Mouse (Mus musculus) intestine, postnatal 0 days (tissue): Measurements from ENCODE around the gene Brd3. TPM values are rescaled to one million over a fixed set of nuclear protein-coding genes. Genes with fewer than 3 reads are reported as not detected.

Experiments
- ATAC-seq: fragments of 200-750 bp; cut with Nextera tagmentation; 2 replicates; pipeline ENCODE4 v1.8.0; 2017; ENCODE audit warnings: mild to moderate bottlenecking, moderate TSS enrichment, moderate library complexity
- H3K27ac ChIP-seq: fragments of 300-500 bp; sonication (generic); 2 replicates; pipeline ENCODE4 v1.5.1; 2014; ENCODE audit warnings: mild to moderate bottlenecking, low read depth, low read length, moderate library complexity
- H3K27me3 ChIP-seq: fragments of 300-500 bp; sonication (generic); replicated peaks from 2 replicates; pipeline ENCODE4 v1.6.1; 2014; ENCODE audit warnings: low read length, mixed read lengths; ENCODE audit not compliant: control insufficient read depth, insufficient read depth
- H3K36me3 ChIP-seq: fragments of 300-500 bp; sonication (generic); 2 replicates; pipeline ENCODE4 v1.6.1; 2014; ENCODE audit warnings: mild to moderate bottlenecking, moderate library complexity; ENCODE audit not compliant: control insufficient read depth, insufficient read depth
- H3K4me1 ChIP-seq: fragments of 300-500 bp; sonication (generic); replicated peaks from 2 replicates; pipeline ENCODE4 v1.6.1; 2014; ENCODE audit warnings: antibody characterized with exemption, low read length, mixed read lengths; ENCODE audit not compliant: control insufficient read depth, insufficient read depth
- H3K4me2 ChIP-seq: fragments of 300-500 bp; sonication (generic); replicated peaks from 2 replicates; pipeline ENCODE4 v1.6.1; 2014; ENCODE audit warnings: low read depth, mild to moderate bottlenecking, moderate library complexity
- H3K4me3 ChIP-seq: fragments of 300-500 bp; sonication (generic); 2 replicates; pipeline ENCODE4 v1.5.1; 2014; ENCODE audit warnings: low read depth, low read length
- H3K9ac ChIP-seq: fragments of 300-500 bp; sonication (generic); 2 replicates; pipeline ENCODE4 v1.6.1; 2014; ENCODE audit warnings: mild to moderate bottlenecking, low read depth, low read length
- H3K9me3 ChIP-seq: fragments of 300-500 bp; sonication (generic); 2 replicates; pipeline ENCODE4 v1.6.1; 2016; ENCODE audit warnings: mixed run types; ENCODE audit not compliant: control insufficient read depth
- CTCF ChIP-seq: sonication (generic); IDR thresholded peaks from 2 replicates; pipeline ENCODE4 v1.5.1; 2016; ENCODE audit warnings: low read depth, mild to moderate bottlenecking, control low read depth, antibody characterized with exemption, moderate library complexity
- WGBS: fragments of 180-500 bp; shearing (Covaris S2); extraction: QIAGEN DNeasy Blood & Tissue Kit; methylation state at CpG from one replicate; pipeline ENCODE4 v1.1.7; 2014; 5-methylcytosine and 5-hydroxymethylcytosine counted together
- polyA plus RNA-seq: library from polyadenylated mRNA; unstranded; fragments of >200 nt; fragmentation: Nextera tagmentation; extraction: Ambion mirVana; gene quantifications from 2 replicates; pipeline ENCODE4 v1.2.1, GENCODE M21; 2015

Gene Brd3
- polyA plus RNA-seq, 1 experiment from 2014 or later, result 49.8 TPM

DNA sequence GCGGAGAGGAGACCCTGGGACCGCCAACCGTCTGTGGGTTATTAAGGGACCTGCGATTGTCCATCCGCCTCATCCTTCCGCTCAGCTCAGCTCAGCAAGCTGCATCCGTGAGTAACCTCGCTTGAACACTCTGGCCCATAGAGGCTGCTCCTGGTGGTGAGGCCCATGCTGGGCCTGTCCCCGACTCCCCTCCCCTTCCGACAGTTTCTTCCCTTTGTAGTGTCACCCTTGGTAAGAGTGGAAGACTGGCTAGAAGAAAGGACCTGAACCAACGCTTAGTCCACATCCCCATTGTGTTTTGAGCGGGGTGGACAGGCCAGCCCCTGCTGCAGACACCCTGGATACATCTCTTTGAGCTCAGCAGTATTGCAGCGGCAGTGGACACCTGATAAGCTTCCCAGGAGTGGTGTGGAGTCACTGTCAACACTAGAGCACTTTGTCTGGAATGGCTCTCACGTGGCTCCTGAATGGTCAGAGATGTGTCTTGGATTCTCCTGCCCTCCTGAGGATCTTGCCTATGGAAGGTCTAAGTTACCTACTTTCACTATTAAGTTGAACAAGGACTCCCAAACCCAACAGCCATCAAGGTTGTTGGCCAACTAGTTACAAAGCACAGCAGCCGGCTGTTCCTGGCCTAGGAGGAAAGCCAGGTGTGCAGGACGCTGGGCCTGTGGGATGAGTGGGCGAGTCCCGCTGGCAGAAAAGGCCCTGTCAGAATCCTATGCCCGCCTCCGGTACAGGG lies 64.6 kb downstream of the Brd3 start:
- ATAC-seq, result peak; percentile 5; the same call in 1 of the 2 replicates

DNA sequence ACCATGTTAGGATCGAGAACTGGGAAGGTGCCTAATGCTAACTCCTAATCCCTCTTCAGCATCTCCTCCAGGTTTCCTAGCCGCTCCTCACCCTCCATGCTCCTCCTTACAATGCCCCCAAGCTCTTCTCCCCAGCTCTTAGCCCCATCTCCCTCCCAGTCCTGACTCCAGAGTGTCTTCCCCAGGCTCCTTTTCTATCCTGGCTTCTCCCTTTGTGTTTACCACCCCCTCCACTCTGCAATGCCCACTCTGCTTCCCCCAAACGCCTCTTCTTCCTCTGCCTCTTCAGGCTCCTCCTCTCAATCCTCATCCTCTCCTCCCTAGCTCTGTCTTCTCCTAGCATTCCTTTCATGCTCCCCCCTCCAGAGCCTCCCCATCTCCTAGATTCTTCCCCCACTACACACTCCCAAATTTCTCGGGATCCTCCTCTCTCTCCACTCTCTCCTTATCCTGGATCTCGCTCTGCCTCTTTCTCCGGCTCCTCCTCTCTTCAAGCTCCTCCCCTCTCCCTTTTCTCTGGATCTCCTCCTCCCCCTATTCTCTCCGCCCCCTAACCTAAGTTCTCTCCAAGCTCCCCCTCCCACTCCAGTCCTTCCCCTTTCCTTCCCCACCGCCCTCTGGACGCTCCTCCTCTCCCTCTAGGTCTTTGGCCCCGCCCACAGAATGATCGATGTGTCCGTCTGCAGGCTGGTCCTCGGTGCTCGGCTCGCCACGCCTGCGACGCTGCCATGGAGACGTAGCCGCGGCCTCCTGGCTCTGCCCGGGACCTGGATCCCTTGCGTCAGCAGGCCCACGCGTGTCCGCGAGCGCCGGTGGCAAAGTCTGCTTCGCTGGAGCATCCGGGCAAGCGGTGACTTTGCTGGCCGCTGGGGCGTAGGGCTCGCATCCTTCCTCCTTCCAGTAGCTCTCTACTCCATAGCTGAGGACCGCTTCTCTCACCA lies 65.4 kb downstream of the Brd3 start, which contains the start of gene Brd3os:
Brd3os (plus strand) TSS at position 558 of the 941 bp plus-strand sequence.
- no peak within 1 kb of the TSS for H3K9ac ChIP-seq
- H3K4me3 ChIP-seq, result peak within 1 kb of the TSS; percentile 26
- peaks cover 8% of the 10 kb centered on the region for H3K36me3 ChIP-seq
- H3K27me3 ChIP-seq, result no peaks in the 10 kb centered on the region
- peak within 1 kb of the TSS; percentile 60 for H3K4me2 ChIP-seq
- 2% methylated on average over 36 of the region's 36 CpGs for WGBS
- no peaks in the 10 kb centered on the region for H3K4me1 ChIP-seq
- H3K27ac ChIP-seq, result no peak within 1 kb of the TSS
- H3K9me3 ChIP-seq, result no peaks in the 10 kb centered on the region
- no peak for TF ChIP-seq CTCF
- ATAC-seq, result peak; percentile 82

More for the DNA sequence above, 64.6 kb downstream of the Brd3 start:
- peaks cover 15% of the 10 kb centered on the region for H3K36me3 ChIP-seq
- no peak overlapping the region for H3K27ac ChIP-seq
- peak overlapping the region; percentile 60 for H3K4me2 ChIP-seq
- H3K9me3 ChIP-seq, result no peaks in the 10 kb centered on the region
- H3K4me3 ChIP-seq, result peak overlapping the region; percentile 26
- 34% methylated on average over 20 of the region's 20 CpGs for WGBS
- H3K4me1 ChIP-seq, result no peaks in the 10 kb centered on the region
- H3K27me3 ChIP-seq, result no peaks in the 10 kb centered on the region
- no peak; the same call in 1 of the 2 replicates for TF ChIP-seq CTCF
- H3K9ac ChIP-seq, result no peak overlapping the region

DNA sequence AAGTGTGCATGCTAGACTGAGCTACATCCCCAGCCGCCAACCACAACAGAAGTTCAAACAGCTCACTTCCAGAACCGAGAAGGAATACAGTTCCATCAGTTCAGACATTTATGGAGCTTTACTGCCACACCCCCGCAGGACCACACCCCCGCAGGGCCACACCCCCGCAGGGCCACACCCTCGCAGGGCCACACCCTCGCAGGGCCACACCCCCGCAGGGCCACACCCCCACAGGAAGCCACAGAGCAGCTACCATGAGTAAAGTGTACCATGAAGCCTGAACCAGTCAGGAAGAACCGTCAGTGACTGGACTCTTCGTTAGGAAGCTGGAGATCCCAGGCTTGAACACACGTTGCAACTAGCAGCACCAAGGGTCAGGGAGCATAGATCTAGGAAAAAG lies 69.2 kb downstream of the Brd3 start:
- Histone ChIP-seq H3K4me1 (no peaks in the 10 kb centered on the region), H3K9me3 (no peaks in the 10 kb centered on the region), H3K4me3 (no peak overlapping the region), H3K36me3 (no peaks in the 10 kb centered on the region), H3K9ac (no peak overlapping the region), H3K27me3 (no peaks in the 10 kb centered on the region), H3K27ac (no peak overlapping the region), H3K4me2 (no peak overlapping the region)
- TF ChIP-seq CTCF, result no peak
- ATAC-seq, result no peak
- WGBS, result 16% methylated on average over 11 of the region's 11 CpGs

DNA sequence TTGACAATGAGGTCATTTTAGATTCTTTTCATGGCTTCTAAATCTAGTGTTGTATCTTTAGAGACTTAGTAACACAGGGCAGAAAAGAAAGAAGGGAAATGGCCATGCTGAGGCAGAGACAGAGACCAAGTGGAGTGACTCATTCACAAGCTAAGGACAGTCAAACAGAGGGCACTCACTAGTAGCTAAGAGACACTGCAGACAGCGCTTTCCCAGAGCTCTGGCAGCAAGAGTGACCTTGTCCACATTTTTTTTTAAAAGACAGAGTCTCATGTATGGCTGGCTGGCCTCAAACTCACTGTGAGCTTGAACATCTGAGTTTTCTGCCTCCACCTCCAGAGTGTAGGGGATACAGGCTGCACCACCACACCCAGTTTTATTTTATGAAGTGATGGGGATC lies 69.6 kb downstream of the Brd3 start:
- Histone ChIP-seq H3K9me3 (no peaks in the 10 kb centered on the region), H3K9ac (no peak overlapping the region), H3K36me3 (no peaks in the 10 kb centered on the region), H3K4me2 (no peak overlapping the region), H3K27me3 (no peaks in the 10 kb centered on the region), H3K4me3 (no peak overlapping the region), H3K4me1 (no peaks in the 10 kb centered on the region), H3K27ac (no peak overlapping the region)
- WGBS, result 63% methylated on average over 1 of the region's 1 CpGs
- TF ChIP-seq CTCF, result no peak
- ATAC-seq, result no peak

DNA sequence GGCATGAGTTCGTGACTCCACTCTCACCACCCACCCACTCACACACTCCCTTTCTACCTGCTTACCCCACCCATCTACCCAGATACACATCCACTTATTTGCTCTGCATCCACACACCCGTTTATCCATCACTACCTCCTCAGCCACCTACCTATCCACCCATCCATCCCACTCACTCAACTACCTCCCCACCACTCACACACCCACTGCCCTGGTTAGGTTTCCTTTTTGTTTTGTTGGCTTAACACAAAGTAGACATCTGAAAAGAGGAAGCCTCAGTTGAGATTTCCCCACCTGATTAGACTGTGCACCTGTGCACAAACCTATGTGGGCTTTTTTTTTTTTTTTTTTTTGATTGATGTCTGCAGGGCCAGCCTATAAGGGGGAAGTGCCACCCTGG lies 74.9 kb downstream of the Brd3 start:
- 59% methylated on average over 2 of the region's 2 CpGs for WGBS
- H3K27me3 ChIP-seq, result no peaks in the 10 kb centered on the region

DNA sequence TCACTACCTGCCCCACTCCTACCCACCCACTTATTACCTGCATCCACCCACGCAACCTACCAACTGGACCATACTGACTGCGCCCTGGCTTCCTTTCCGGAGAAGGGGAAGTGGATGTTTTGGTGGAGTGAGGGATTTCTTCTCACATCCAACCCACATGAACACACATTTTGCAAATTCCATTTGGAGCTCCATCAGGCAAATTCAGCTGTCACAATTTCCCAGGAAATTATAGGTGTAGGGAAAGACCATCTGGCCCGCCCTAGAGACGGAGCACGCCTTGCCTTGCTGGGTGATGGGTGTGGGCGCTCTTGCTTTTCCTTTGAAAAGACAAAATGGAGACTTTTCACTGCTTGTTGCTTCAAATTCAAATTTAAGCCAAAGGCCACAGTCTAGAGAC lies 76.8 kb downstream of the Brd3 start:
- Histone ChIP-seq H3K4me1 (no peaks in the 10 kb centered on the region), H3K9ac (no peak overlapping the region), H3K36me3 (no peaks in the 10 kb centered on the region), H3K27ac (no peak overlapping the region), H3K4me3 (no peak overlapping the region), H3K27me3 (no peaks in the 10 kb centered on the region), H3K9me3 (no peaks in the 10 kb centered on the region), H3K4me2 (no peak overlapping the region)
- no peak for TF ChIP-seq CTCF
- no peak for ATAC-seq
- WGBS, result 92% methylated on average over 7 of the region's 7 CpGs

More for the DNA sequence above, 74.9 kb downstream of the Brd3 start:
- no peak overlapping the region for H3K27ac ChIP-seq
- no peaks in the 10 kb centered on the region for H3K9me3 ChIP-seq
- H3K36me3 ChIP-seq, result no peaks in the 10 kb centered on the region
- H3K4me1 ChIP-seq, result no peaks in the 10 kb centered on the region
- no peak overlapping the region for H3K4me2 ChIP-seq
- ATAC-seq, result no peak
- no peak for TF ChIP-seq CTCF
- no peak overlapping the region for H3K9ac ChIP-seq
- no peak overlapping the region for H3K4me3 ChIP-seq
